Mouse (Mus musculus) MEL (cell line): ENCODE results near the gene Gnl1. TPM values are rescaled to one million over a fixed set of nuclear protein-coding genes. Genes with fewer than 3 reads are reported as not detected.

Experiments used
- DNase-seq: peaks from one replicate; pipeline ENCODE4 v3.0.0; 2011; ENCODE audit warnings: low read depth, low spot score
- H3K27ac ChIP-seq: 2 replicates; pipeline ENCODE4 v1.5.1; 2012; ENCODE audit warnings: low read depth, mild to moderate bottlenecking, control low read depth, low read length, moderate library complexity; ENCODE audit not compliant: control insufficient read depth
- H3K27me3 ChIP-seq, 2 experiments: fragments of 150-350 bp in 1 of 2; sonication (generic) in 1 of 2; 2 replicates each; pipeline ENCODE4 v1.6.1; 2012; ENCODE audit warnings: low read length in 2 of 2, mild to moderate bottlenecking in 2 of 2, improper control_type of control experiment in 1 of 2, moderate library complexity in 1 of 2; ENCODE audit not compliant: insufficient read depth in 2 of 2, control insufficient read depth in 1 of 2
- H3K36me3 ChIP-seq, 2 experiments: 2 replicates each; pipeline ENCODE4 v1.6.1; 2012 to 2014; ENCODE audit warnings: low read length in 2 of 2, improper control_type of control experiment in 1 of 2, inconsistent platforms in 1 of 2, mild to moderate bottlenecking in 1 of 2; ENCODE audit not compliant: insufficient read depth in 2 of 2, control insufficient read depth in 1 of 2
- H3K4me1 ChIP-seq, 2 experiments: fragments of 150-350 bp in 1 of 2; sonication (generic) in 1 of 2; 2 replicates each; pipeline ENCODE4 v1.6.1; 2012; ENCODE audit warnings: low read length in 2 of 2, improper control_type of control experiment in 1 of 2, mild to moderate bottlenecking in 1 of 2; ENCODE audit not compliant: insufficient read depth in 2 of 2, control insufficient read depth in 1 of 2
- H3K4me3 ChIP-seq, 2 experiments: fragments of 150-350 bp in 1 of 2; sonication (generic) in 1 of 2; 2 replicates each; pipeline ENCODE4 v1.5.1; 2012; ENCODE audit warnings: low read depth in 2 of 2, low read length in 2 of 2, mild to moderate bottlenecking in 2 of 2, moderate library complexity in 2 of 2, control low read depth in 1 of 2, improper control_type of control experiment in 1 of 2; ENCODE audit not compliant: control insufficient read depth in 1 of 2, insufficient read depth in 1 of 2
- H3K79me2 ChIP-seq: 2 replicates; pipeline ENCODE4 v1.6.1; 2012; ENCODE audit warnings: mild to moderate bottlenecking, low read length, moderate library complexity; ENCODE audit not compliant: control insufficient read depth, poor library complexity, insufficient read depth
- H3K9ac ChIP-seq: 2 replicates; pipeline ENCODE4 v1.6.1; 2012; ENCODE audit warnings: low read depth, mild to moderate bottlenecking, control low read depth, low read length, moderate library complexity; ENCODE audit not compliant: control insufficient read depth, poor library complexity, severe bottlenecking
- H3K9me3 ChIP-seq: fragments of 150-350 bp; sonication (generic); replicated peaks from 2 replicates; pipeline ENCODE4 v1.6.1; 2012; ENCODE audit warnings: mild to moderate bottlenecking, low read length, improper control_type of control experiment, moderate library complexity; ENCODE audit not compliant: insufficient read depth
- BHLHE40 ChIP-seq: IDR thresholded peaks from 2 replicates; pipeline ENCODE4 v1.6.1; 2012; ENCODE audit warnings: low read depth, mild to moderate bottlenecking, inconsistent platforms, low read length, improper control_type of control experiment, borderline replicate concordance
- CHD1 ChIP-seq: IDR thresholded peaks from 2 replicates; pipeline ENCODE4 v1.6.1; 2012; ENCODE audit warnings: low read depth, mild to moderate bottlenecking, inconsistent platforms, low read length, improper control_type of control experiment
- CHD2 ChIP-seq: IDR thresholded peaks from 2 replicates; pipeline ENCODE4 v1.6.1; 2011; ENCODE audit warnings: low read length, improper control_type of control experiment
- E2F4 ChIP-seq: IDR thresholded peaks from 2 replicates; pipeline ENCODE4 v1.6.1; 2011; ENCODE audit warnings: low read depth, low read length, improper control_type of control experiment, borderline replicate concordance
- ELF1 ChIP-seq: IDR thresholded peaks from 2 replicates; pipeline ENCODE4 v1.6.1; 2014; ENCODE audit warnings: low read depth, mild to moderate bottlenecking, inconsistent platforms, low read length, improper control_type of control experiment, moderate library complexity
- ETS1 ChIP-seq: IDR thresholded peaks from 2 replicates; pipeline ENCODE4 v1.6.1; 2012; ENCODE audit warnings: low read depth, mild to moderate bottlenecking, inconsistent platforms, low read length, improper control_type of control experiment, moderate library complexity
- GATA1 ChIP-seq: IDR thresholded peaks from 2 replicates; pipeline ENCODE4 v1.6.1; 2011; ENCODE audit warnings: low read depth, low read length, improper control_type of control experiment
- HCFC1 ChIP-seq: IDR thresholded peaks from 2 replicates; pipeline ENCODE4 v1.6.1; 2012; ENCODE audit warnings: low read depth, mild to moderate bottlenecking, inconsistent platforms, low read length, improper control_type of control experiment, moderate library complexity
- JUND ChIP-seq: IDR thresholded peaks from 2 replicates; pipeline ENCODE4 v1.6.1; 2011; ENCODE audit warnings: low read depth, mild to moderate bottlenecking, improper control_type of control experiment, low read length
- KAT2A ChIP-seq: conservative IDR thresholded peaks from 2 replicates; pipeline ENCODE4 v1.6.1; 2012; ENCODE audit warnings: low read depth, low read length, improper control_type of control experiment, inconsistent platforms
- MAFK ChIP-seq: IDR thresholded peaks from 2 replicates; pipeline ENCODE4 v1.6.1; 2011; ENCODE audit warnings: low read depth, mild to moderate bottlenecking, low read length, improper control_type of control experiment, borderline replicate concordance
- MAX ChIP-seq: IDR thresholded peaks from 2 replicates; pipeline ENCODE4 v1.6.1; 2011; ENCODE audit warnings: low read length, improper control_type of control experiment
- MEF2A ChIP-seq: IDR thresholded peaks from 2 replicates; pipeline ENCODE4 v1.6.1; 2014; ENCODE audit warnings: low read depth, mild to moderate bottlenecking, inconsistent platforms, low read length, improper control_type of control experiment; ENCODE audit not compliant: poor library complexity, insufficient replicate concordance, severe bottlenecking; ENCODE audit errors: extremely low read depth
- MXI1 ChIP-seq: IDR thresholded peaks from 2 replicates; pipeline ENCODE4 v1.6.1; 2011; ENCODE audit warnings: mild to moderate bottlenecking, low read depth, low read length, improper control_type of control experiment
- MYB ChIP-seq: IDR thresholded peaks from 2 replicates; pipeline ENCODE4 v1.6.1; 2011; ENCODE audit warnings: mild to moderate bottlenecking, low read depth, low read length, improper control_type of control experiment
- NELFE ChIP-seq: IDR thresholded peaks from 2 replicates; pipeline ENCODE4 v1.6.1; 2011; ENCODE audit warnings: low read depth, low read length, improper control_type of control experiment
- POLR2AphosphoS5 ChIP-seq: IDR thresholded peaks from 2 replicates; pipeline ENCODE4 v1.6.1; 2012; ENCODE audit warnings: low read depth, borderline replicate concordance, mild to moderate bottlenecking, inconsistent platforms, low read length, moderate library complexity, mixed read lengths
- SIN3A ChIP-seq: IDR thresholded peaks from 2 replicates; pipeline ENCODE4 v1.6.1; 2012; ENCODE audit warnings: low read length, improper control_type of control experiment, inconsistent platforms
- SMC3 ChIP-seq: IDR thresholded peaks from 2 replicates; pipeline ENCODE4 v1.6.1; 2011; ENCODE audit warnings: low read depth, low read length, improper control_type of control experiment
- TAL1 ChIP-seq: IDR thresholded peaks from 2 replicates; pipeline ENCODE4 v1.6.1; 2012; ENCODE audit warnings: mild to moderate bottlenecking, inconsistent platforms, low read length, moderate library complexity, mixed read lengths
- USF1 ChIP-seq: IDR thresholded peaks from 2 replicates; pipeline ENCODE4 v1.6.1; 2014; ENCODE audit warnings: low read depth, mild to moderate bottlenecking, inconsistent platforms, low read length, improper control_type of control experiment, moderate library complexity
- USF2 ChIP-seq, 2 experiments: IDR thresholded peaks; 2 replicates each; pipeline ENCODE4 v1.6.1; 2011 to 2012; ENCODE audit warnings: improper control_type of control experiment in 2 of 2, low read length in 2 of 2, borderline replicate concordance in 1 of 2, inconsistent platforms in 1 of 2, low read depth in 1 of 2, mild to moderate bottlenecking in 1 of 2; ENCODE audit not compliant: insufficient read depth in 1 of 2
- ZC3H11A ChIP-seq: IDR thresholded peaks from 2 replicates; pipeline ENCODE4 v1.6.1; 2012; ENCODE audit warnings: low read depth, mild to moderate bottlenecking, inconsistent platforms, low read length, improper control_type of control experiment
- polyA plus RNA-seq, 2 experiments: library from polyadenylated mRNA; stranded (reverse) in 1 of 2; unstranded in 1 of 2; fragments of >175 nt in 1 of 2; fragments of >200 nt in 1 of 2; gene quantifications; 2 replicates each; pipeline versions ENCODE4 v1.2.1 to v1.2.4; 2012; ENCODE audit warnings: low replicate concordance in 2 of 2, low read depth in 1 of 2; ENCODE audit not compliant: insufficient read length in 2 of 2, insufficient read depth in 1 of 2, missing spikeins in 1 of 2
- total RNA-seq: library from RNA; depleted of rRNA; stranded (reverse); fragments of 300-350 nt; gene quantifications from 2 replicates; pipeline ENCODE4 v1.2.3, GENCODE M21; 2012

Gnl1 gene
- total and polyA plus RNA-seq, 3 experiments: 57.1 to 98.5 TPM; not detected in 1

GRCm38 (mm10) chr17:35969418-35970389 is 9.9 kb upstream of the Gnl1 start, which contains the start of gene Abcf1 (continued):
- TF ChIP-seq MEF2A: no peak
- peak; percentile 96 for TF ChIP-seq NELFE
- no peak for TF ChIP-seq CHD1
- no peak for TF ChIP-seq MYB
- TF ChIP-seq KAT2A: no peak; the same call in 1 of the 2 replicates
- TF ChIP-seq MAFK: no peak
- peak; percentile 96 for TF ChIP-seq SIN3A
- TF ChIP-seq E2F4: no peak
- peak; percentile 91 for TF ChIP-seq MAX
- peak; percentile 84 for TF ChIP-seq ELF1
- peak; percentile 87 for TF ChIP-seq ETS1
- TF ChIP-seq MXI1: peak; percentile 93
- TF ChIP-seq, all 39 proteins: peak for 17

DNA sequence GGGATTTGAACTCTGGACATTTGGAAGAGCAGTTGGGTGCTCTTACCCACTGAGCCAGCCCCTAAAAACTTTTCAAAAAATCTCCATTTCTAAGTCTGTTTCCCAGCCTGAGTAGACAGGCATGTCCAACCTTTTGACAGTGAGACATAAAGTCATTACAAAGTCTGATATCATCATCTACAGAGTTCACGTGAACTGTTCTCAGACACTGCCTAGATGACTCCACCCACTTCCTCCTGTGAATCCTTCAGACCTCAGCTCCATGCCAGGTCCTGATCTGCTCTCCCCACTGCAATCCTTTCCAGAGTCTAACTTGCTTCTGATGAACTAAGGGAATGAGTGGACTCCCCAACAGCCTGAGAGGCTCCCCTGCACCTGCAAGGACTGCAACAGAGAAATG is 7.5 kb upstream of the Gnl1 start:
- peak; percentile 78 for DNase-seq
- H3K36me3 ChIP-seq: peaks cover 4 to 27% of the 10 kb centered on the region in 2 experiments; a peak in 3 of 4 replicates

More for the DNA sequence above, 7.5 kb upstream of the Gnl1 start:
- Histone ChIP-seq H3K27ac (no peak overlapping the region), H3K27me3 (no peaks in the 10 kb centered on the region), H3K79me2 (peaks cover 24% of the 10 kb centered on the region), H3K9ac (no peak overlapping the region; the same call in 1 of the 2 replicates), H3K4me1 (peaks cover 0 to 20% of the 10 kb centered on the region in 2 experiments; a peak in 3 of 4 replicates), H3K4me3 (no peak overlapping the region), H3K9me3 (no peaks in the 10 kb centered on the region)
- TF ChIP-seq ETS1: peak; percentile 61; the same call in 1 of the 2 replicates
- no peak for TF ChIP-seq HCFC1
- TF ChIP-seq MAX: no peak
- no peak for TF ChIP-seq JUND
- TF ChIP-seq BHLHE40: peak; percentile 86
- 0 out of 2 replicates have a peak, but pooled peaks have one; percentile 7 for TF ChIP-seq GATA1
- TF ChIP-seq USF1: peak; percentile 71; the same call in 1 of the 2 replicates
- no peak for TF ChIP-seq TAL1
- no peak for TF ChIP-seq SIN3A
- TF ChIP-seq ZC3H11A: no peak
- no peak for TF ChIP-seq KAT2A
- TF ChIP-seq SMC3: no peak
- TF ChIP-seq E2F4: no peak
- TF ChIP-seq POLR2AphosphoS5: no peak
- no peak for TF ChIP-seq ELF1
- TF ChIP-seq USF2 (IDR thresholded peaks at IDR 0.05; ENCODE audit: borderline replicate concordance in 1 of 2, insufficient read depth in 1 of 2, low read depth in 1 of 2, low read length in 2 of 2): no peak
- no peak for TF ChIP-seq CHD2
